Mouse (Mus musculus): Measurements from ENCODE around the gene Tssk1. TPM values are rescaled to one million over a fixed set of nuclear protein-coding genes. Genes with fewer than 3 reads are reported as not detected.
A peak's percentile ranks its signal among the peaks of the same experiment; 100 is the strongest.

The Tssk1 gene
- total and polyA plus RNA-seq, 3 experiments: 0.16 TPM; not detected in 2

GRCm38 (mm10) chr16:17933594-17934444 lies 39.8 kb downstream of the Tssk1 start:
- H3K36me3 ChIP-seq (replicated peaks): no peaks in the 10 kb centered on the region
- H3K4me1 ChIP-seq (ENCODE audit: insufficient read depth, low read depth, low read length): peaks cover 29% of the 10 kb centered on the region
- H3K9me3 ChIP-seq (replicated peaks): no peaks in the 10 kb centered on the region
- DNase-seq (ENCODE audit: low spot score) (no peak), ATAC-seq (ENCODE audit: extremely low read depth, insufficient number of reproducible peaks, low FRiP score, poor library complexity, severe bottlenecking) (no peak)
- H3K4me3 ChIP-seq (ENCODE audit: low read depth, low read length): no peak overlapping the region
- TF ChIP-seq TAL1 (conservative IDR thresholded peaks at IDR 0.05; ENCODE audit: low read depth, low read length) (no peak), GATA2 (IDR thresholded peaks at IDR 0.05; ENCODE audit: borderline replicate concordance, low read depth, low read length) (no peak), GATA1 (IDR thresholded peaks at IDR 0.05; ENCODE audit: borderline replicate concordance, low read length) (no peak), CTCF (IDR thresholded peaks at IDR 0.05; ENCODE audit: low read depth, low read length) (no peak), POLR2AphosphoS5 (IDR thresholded peaks at IDR 0.05; ENCODE audit: insufficient replicate concordance, low read depth, low read length) (no peak)
- H3K27me3 ChIP-seq (ENCODE audit: insufficient read depth, low read length): peaks cover 62% of the 10 kb centered on the region

GRCm38 (mm10) chr16:17934445-17934910 lies 40.5 kb downstream of the Tssk1 start:
- TF ChIP-seq POLR2AphosphoS5 (IDR thresholded peaks at IDR 0.05; ENCODE audit: insufficient replicate concordance, low read depth, low read length) (no peak), CTCF (IDR thresholded peaks at IDR 0.05; ENCODE audit: low read depth, low read length) (no peak), GATA2 (IDR thresholded peaks at IDR 0.05; ENCODE audit: borderline replicate concordance, low read depth, low read length) (no peak), GATA1 (IDR thresholded peaks at IDR 0.05; ENCODE audit: borderline replicate concordance, low read length) (no peak), TAL1 (conservative IDR thresholded peaks at IDR 0.05; ENCODE audit: low read depth, low read length) (no peak)
- Histone ChIP-seq H3K9me3 (replicated peaks) (no peaks in the 10 kb centered on the region), H3K27me3 (ENCODE audit: insufficient read depth, low read length) (peaks cover 63% of the 10 kb centered on the region), H3K36me3 (replicated peaks) (no peaks in the 10 kb centered on the region), H3K4me1 (ENCODE audit: insufficient read depth, low read depth, low read length) (peaks cover 28% of the 10 kb centered on the region), H3K4me3 (ENCODE audit: low read depth, low read length) (no peak overlapping the region)
- DNase-seq (ENCODE audit: low spot score): no peak
- ATAC-seq (ENCODE audit: extremely low read depth, insufficient number of reproducible peaks, low FRiP score, poor library complexity, severe bottlenecking): no peak; the same call in 1 of the 2 replicates

- Histone ChIP-seq H3K27me3 (ENCODE audit: insufficient read depth, low read length) (peaks cover 58% of the 10 kb centered on the region), H3K4me3 (ENCODE audit: low read depth, low read length) (no peak overlapping the region)
- no peak for DNase-seq (ENCODE audit: low spot score)
These were observed 42.8 kb downstream of the Tssk1 start for GRCm38 (mm10) chr16:17936776-17937175.

GRCm38 (mm10) chr16:17938187-17938586 lies 44.2 kb downstream of the Tssk1 start:
- H3K4me1 ChIP-seq (ENCODE audit: insufficient read depth, low read depth, low read length): peaks cover 24% of the 10 kb centered on the region
- ATAC-seq (ENCODE audit: extremely low read depth, insufficient number of reproducible peaks, low FRiP score, poor library complexity, severe bottlenecking) (no peak), DNase-seq (ENCODE audit: low spot score) (no peak)
- H3K27me3 ChIP-seq (ENCODE audit: insufficient read depth, low read length): peaks cover 52% of the 10 kb centered on the region
- H3K4me3 ChIP-seq (ENCODE audit: low read depth, low read length): no peak overlapping the region
- TF ChIP-seq GATA1 (IDR thresholded peaks at IDR 0.05; ENCODE audit: borderline replicate concordance, low read length) (no peak), GATA2 (IDR thresholded peaks at IDR 0.05; ENCODE audit: borderline replicate concordance, low read depth, low read length) (no peak), POLR2AphosphoS5 (IDR thresholded peaks at IDR 0.05; ENCODE audit: insufficient replicate concordance, low read depth, low read length) (no peak), TAL1 (conservative IDR thresholded peaks at IDR 0.05; ENCODE audit: low read depth, low read length) (no peak), CTCF (IDR thresholded peaks at IDR 0.05; ENCODE audit: low read depth, low read length) (no peak)
- H3K36me3 ChIP-seq (replicated peaks): no peaks in the 10 kb centered on the region
- H3K9me3 ChIP-seq (replicated peaks): no peaks in the 10 kb centered on the region

More at GRCm38 (mm10) chr16:17936776-17937175, 42.8 kb downstream of the Tssk1 start:
- no peak for ATAC-seq (ENCODE audit: extremely low read depth, insufficient number of reproducible peaks, low FRiP score, poor library complexity, severe bottlenecking)
- H3K9me3 ChIP-seq (replicated peaks): no peaks in the 10 kb centered on the region
- TF ChIP-seq POLR2AphosphoS5 (IDR thresholded peaks at IDR 0.05; ENCODE audit: insufficient replicate concordance, low read depth, low read length): no peak
- no peak for TF ChIP-seq GATA1 (IDR thresholded peaks at IDR 0.05; ENCODE audit: borderline replicate concordance, low read length)
- no peak for TF ChIP-seq CTCF (IDR thresholded peaks at IDR 0.05; ENCODE audit: low read depth, low read length)
- no peak for TF ChIP-seq GATA2 (IDR thresholded peaks at IDR 0.05; ENCODE audit: borderline replicate concordance, low read depth, low read length)
- TF ChIP-seq TAL1 (conservative IDR thresholded peaks at IDR 0.05; ENCODE audit: low read depth, low read length): no peak
- H3K4me1 ChIP-seq (ENCODE audit: insufficient read depth, low read depth, low read length): peaks cover 24% of the 10 kb centered on the region
- no peaks in the 10 kb centered on the region for H3K36me3 ChIP-seq (replicated peaks)

- ATAC-seq (ENCODE audit: extremely low read depth, insufficient number of reproducible peaks, low FRiP score, poor library complexity, severe bottlenecking) (peak; percentile 57; the same call in 1 of the 2 replicates), DNase-seq (ENCODE audit: low spot score) (peak; percentile 69)
These were observed 44.8 kb downstream of the Tssk1 start for GRCm38 (mm10) chr16:17938821-17939220.

GRCm38 (mm10) chr16:17939255-17939751 lies 45.3 kb downstream of the Tssk1 start:
- ATAC-seq (ENCODE audit: extremely low read depth, insufficient number of reproducible peaks, low FRiP score, poor library complexity, severe bottlenecking) (no peak), DNase-seq (ENCODE audit: low spot score) (no peak)
- Histone ChIP-seq H3K4me3 (ENCODE audit: low read depth, low read length) (no peak overlapping the region), H3K4me1 (ENCODE audit: insufficient read depth, low read depth, low read length) (peaks cover 18% of the 10 kb centered on the region), H3K36me3 (replicated peaks) (no peaks in the 10 kb centered on the region), H3K27me3 (ENCODE audit: insufficient read depth, low read length) (peaks cover 44% of the 10 kb centered on the region), H3K9me3 (replicated peaks) (no peaks in the 10 kb centered on the region)
- TF ChIP-seq GATA1 (IDR thresholded peaks at IDR 0.05; ENCODE audit: borderline replicate concordance, low read length) (no peak), CTCF (IDR thresholded peaks at IDR 0.05; ENCODE audit: low read depth, low read length) (no peak), GATA2 (IDR thresholded peaks at IDR 0.05; ENCODE audit: borderline replicate concordance, low read depth, low read length) (no peak), POLR2AphosphoS5 (IDR thresholded peaks at IDR 0.05; ENCODE audit: insufficient replicate concordance, low read depth, low read length) (no peak), TAL1 (conservative IDR thresholded peaks at IDR 0.05; ENCODE audit: low read depth, low read length) (no peak)

More at GRCm38 (mm10) chr16:17938821-17939220, 44.8 kb downstream of the Tssk1 start:
- no peak overlapping the region for H3K4me3 ChIP-seq (ENCODE audit: low read depth, low read length)
- H3K27me3 ChIP-seq (ENCODE audit: insufficient read depth, low read length): peaks cover 47% of the 10 kb centered on the region
- H3K4me1 ChIP-seq (ENCODE audit: insufficient read depth, low read depth, low read length): peaks cover 20% of the 10 kb centered on the region
- peak; percentile 72 for TF ChIP-seq CTCF (IDR thresholded peaks at IDR 0.05; ENCODE audit: low read depth, low read length)
- TF ChIP-seq GATA2 (IDR thresholded peaks at IDR 0.05; ENCODE audit: borderline replicate concordance, low read depth, low read length): no peak
- TF ChIP-seq TAL1 (conservative IDR thresholded peaks at IDR 0.05; ENCODE audit: low read depth, low read length): no peak
- TF ChIP-seq GATA1 (IDR thresholded peaks at IDR 0.05; ENCODE audit: borderline replicate concordance, low read length): no peak
- no peaks in the 10 kb centered on the region for H3K36me3 ChIP-seq (replicated peaks)
- no peaks in the 10 kb centered on the region for H3K9me3 ChIP-seq (replicated peaks)

All from G1E (cell line).